Mouse (Mus musculus) lung, adult 2 months (tissue): ENCODE results near the gene Inpp5a. TPM values are rescaled to one million over a fixed set of nuclear protein-coding genes. Genes with fewer than 3 reads are reported as not detected.

Experiments
- DNase-seq: peaks from one replicate; pipeline ENCODE4 v3.0.0; 2022
- H3K4me1 ChIP-seq: fragments of 200-500 bp; 2 replicates; pipeline ENCODE4 v1.6.1; 2011; ENCODE audit warnings: low read length; ENCODE audit not compliant: control insufficient read depth, insufficient read depth
- H3K4me3 ChIP-seq: fragments of 200-500 bp; replicated peaks from 2 replicates; pipeline ENCODE3; 2011; ENCODE audit warnings: low read depth, mild to moderate bottlenecking, control low read depth, low read length; ENCODE audit errors: extremely low read depth
- CTCF ChIP-seq: fragments of 200-500 bp; IDR thresholded peaks from 2 replicates; pipeline ENCODE4 v1.5.1; 2011; ENCODE audit warnings: mild to moderate bottlenecking, low read length, control low read depth; ENCODE audit not compliant: insufficient read depth
- POLR2A ChIP-seq: fragments of 200-500 bp; IDR thresholded peaks from 2 replicates; pipeline ENCODE4 v1.6.1; 2011; ENCODE audit warnings: low read depth, mild to moderate bottlenecking, control low read depth, low read length, borderline replicate concordance; ENCODE audit errors: extremely low read depth
- WGBS: fragments of 180-500 bp; shearing (Covaris S2); methylation state at CpG from one replicate; pipeline ENCODE4 v1.1.7; 2018; 5-methylcytosine and 5-hydroxymethylcytosine counted together
- polyA plus RNA-seq: library from polyadenylated mRNA; depleted of rRNA; stranded (reverse); fragments of >200 nt; gene quantifications from 2 replicates; pipeline ENCODE4 v1.2.3, GENCODE M21; 2012; rRNA removed

Gene Inpp5a
- polyA plus RNA-seq, 1 experiment, result 61.0 TPM

- TF ChIP-seq POLR2A (no peak), CTCF (no peak)
- DNase-seq, result no peak
- no peaks in the 10 kb centered on the region for H3K4me1 ChIP-seq
- H3K4me3 ChIP-seq, result no peak overlapping the region
- 89% methylated on average over 5 of the region's 5 CpGs for WGBS
These were observed 202.4 kb downstream of the Inpp5a start for GRCm38 (mm10) chr7:139591311-139591710.

GRCm38 (mm10) chr7:139595311-139595710 is 206.4 kb downstream of the Inpp5a start:
- 69% methylated on average over 6 of the region's 6 CpGs for WGBS
- Histone ChIP-seq H3K4me1 (no peaks in the 10 kb centered on the region), H3K4me3 (no peak overlapping the region)
- no peak for DNase-seq
- TF ChIP-seq POLR2A, result no peak
- TF ChIP-seq CTCF, result no peak

GRCm38 (mm10) chr7:139595862-139596261 is 207.0 kb downstream of the Inpp5a start:
- Histone ChIP-seq H3K4me1 (no peaks in the 10 kb centered on the region), H3K4me3 (no peak overlapping the region)
- no peak for TF ChIP-seq CTCF
- TF ChIP-seq POLR2A, result no peak
- 51% methylated on average over 6 of the region's 6 CpGs for WGBS
- DNase-seq, result no peak

- WGBS, result 58% methylated on average over 2 of the region's 2 CpGs
- TF ChIP-seq CTCF, result no peak
- no peak for TF ChIP-seq POLR2A
- no peaks in the 10 kb centered on the region for H3K4me1 ChIP-seq
- no peak for DNase-seq
- no peak overlapping the region for H3K4me3 ChIP-seq
These were observed 221.4 kb downstream of the Inpp5a start for GRCm38 (mm10) chr7:139610328-139610727.

GRCm38 (mm10) chr7:139615767-139616766 is 227.2 kb downstream of the Inpp5a start:
- no peak overlapping the region for H3K4me3 ChIP-seq
- DNase-seq, result peak; percentile 39
- H3K4me1 ChIP-seq, result no peaks in the 10 kb centered on the region
- TF ChIP-seq CTCF (peak; percentile 78), POLR2A (no peak)
- 48% methylated on average over 12 of the region's 12 CpGs for WGBS

- TF ChIP-seq POLR2A, result no peak
- TF ChIP-seq CTCF, result no peak
- WGBS, result 65% methylated on average over 13 of the region's 13 CpGs
- DNase-seq, result no peak
These were observed 233.7 kb downstream of the Inpp5a start for GRCm38 (mm10) chr7:139622568-139622967.

GRCm38 (mm10) chr7:139625156-139625555 is 236.2 kb downstream of the Inpp5a start:
- WGBS, result 69% methylated on average over 9 of the region's 9 CpGs
- DNase-seq, result no peak
- no peaks in the 10 kb centered on the region for H3K4me1 ChIP-seq
- TF ChIP-seq POLR2A, result no peak
- no peak for TF ChIP-seq CTCF
- H3K4me3 ChIP-seq, result no peak overlapping the region

More at GRCm38 (mm10) chr7:139622568-139622967, 233.7 kb downstream of the Inpp5a start:
- no peaks in the 10 kb centered on the region for H3K4me1 ChIP-seq
- H3K4me3 ChIP-seq, result no peak overlapping the region

Other genes starting within 250 kb of the Inpp5a start
- 3.7 and 6.9 TPM in 2 replicates for gene Lrrc27, start 176.1 kb upstream of the Inpp5a start, polyA plus RNA-seq
- 1.5 and 1.9 TPM in 2 replicates for gene Stk32c, start 175.8 kb upstream of the Inpp5a start, polyA plus RNA-seq
- 31.6 and 32.2 TPM in 2 replicates for gene Pwwp2b, start 140.6 kb upstream of the Inpp5a start, polyA plus RNA-seq
- 0.53 and 1.1 TPM in 2 replicates for gene Nkx6-2, start 193.7 kb downstream of the Inpp5a start, polyA plus RNA-seq